Mouse (Mus musculus) left cerebral cortex, postnatal 36 days (tissue): ENCODE results near the gene Irgc1. TPM values are rescaled to one million over a fixed set of nuclear protein-coding genes. Genes with fewer than 3 reads are reported as not detected.
"Not testable (repeated sequence)": the region's sequence is repeated elsewhere in the genome, so short reads cannot be mapped to it uniquely, and the experiment has no call there.

Experiments
- DNase-seq, 2 experiments: peaks; one replicate each; pipeline ENCODE4 v3.0.0; 2021 to 2022; ENCODE audit warnings: low spot score in 2 of 2, mixed read lengths in 1 of 2
- intact Hi-C: fragments of 180-260 bp; cut with DNase I; formaldehyde crosslinking; loops from one replicate; pipeline ENCODE4 v1.15.1; 2025
- total RNA-seq, 2 experiments: library from RNA; stranded (reverse); gene quantifications; 2 replicates each; pipeline ENCODE4 v1.2.3; 2021

The Irgc1 gene
- total RNA-seq, 2 experiments from 2014 or later: 0.42 to 0.72 TPM

GRCm38 (mm10) chr7:24415261-24415660 is 36.8 kb downstream of the Irgc1 start:
- no peak for DNase-seq
- intact Hi-C loops: no loop called here

- no peak for DNase-seq
- intact Hi-C loops: no loop called here
These were observed 38.5 kb downstream of the Irgc1 start for GRCm38 (mm10) chr7:24413630-24414029.

GRCm38 (mm10) chr7:24410831-24411230 is 41.3 kb downstream of the Irgc1 start:
- no peak for DNase-seq
- intact Hi-C loops: no loop called here

GRCm38 (mm10) chr7:24410123-24410522 is 42.0 kb downstream of the Irgc1 start:
- intact Hi-C loops: no loop called here
- DNase-seq: no peak

- intact Hi-C loops: no loop called here
These were observed 43.9 kb downstream of the Irgc1 start for GRCm38 (mm10) chr7:24408186-24408585.

GRCm38 (mm10) chr7:24406528-24407344 is 45.4 kb downstream of the Irgc1 start:
- DNase-seq: peak; percentile 42 to 57
- intact Hi-C loops: no loop called here

More at GRCm38 (mm10) chr7:24408186-24408585, 43.9 kb downstream of the Irgc1 start:
- DNase-seq: no peak

GRCm38 (mm10) chr7:24405649-24406048 is 46.4 kb downstream of the Irgc1 start:
- DNase-seq: no peak
- intact Hi-C loops: no loop called here

- intact Hi-C loops: no loop called here
- no peak for DNase-seq
These were observed 49.2 kb downstream of the Irgc1 start for GRCm38 (mm10) chr7:24402851-24403250.

- DNase-seq, intact Hi-C loops: not testable (repeated sequence)
These were observed 51.6 kb downstream of the Irgc1 start for GRCm38 (mm10) chr7:24400489-24400888.

- intact Hi-C loops: no loop called here
- no peak for DNase-seq
These were observed 52.0 kb downstream of the Irgc1 start for GRCm38 (mm10) chr7:24400082-24400452.

GRCm38 (mm10) chr7:24399256-24400081 is 52.6 kb downstream of the Irgc1 start, which contains the start of gene Smg9:
TSS of gene Smg9 (plus strand) at chr7:24399619.
- intact Hi-C loops: no loop called here

GRCm38 (mm10) chr7:24398364-24398913 is 53.7 kb downstream of the Irgc1 start:
- intact Hi-C loops: no loop called here
- no peak for DNase-seq

More at GRCm38 (mm10) chr7:24399256-24400081, 52.6 kb downstream of the Irgc1 start, which contains the start of gene Smg9:
- peak; percentile 96 to 97 for DNase-seq

- DNase-seq: no peak
- intact Hi-C loops: no loop called here
These were observed 55.3 kb downstream of the Irgc1 start for GRCm38 (mm10) chr7:24396832-24397231.

- intact Hi-C loops: no loop called here
These were observed 57.5 kb downstream of the Irgc1 start for GRCm38 (mm10) chr7:24394475-24395161.

GRCm38 (mm10) chr7:24394054-24394453 is 58.0 kb downstream of the Irgc1 start:
- intact Hi-C loops: no loop called here
- DNase-seq: no peak

More at GRCm38 (mm10) chr7:24394475-24395161, 57.5 kb downstream of the Irgc1 start:
- no peak for DNase-seq

GRCm38 (mm10) chr7:24391687-24392086 is 60.4 kb downstream of the Irgc1 start:
- no peak for DNase-seq
- intact Hi-C loops: no loop called here

GRCm38 (mm10) chr7:24391077-24391476 is 61.0 kb downstream of the Irgc1 start:
- intact Hi-C loops: no loop called here
- DNase-seq: no peak

GRCm38 (mm10) chr7:24390512-24390911 is 61.6 kb downstream of the Irgc1 start:
- intact Hi-C loops: no loop called here
- no peak for DNase-seq

- intact Hi-C loops: no loop called here
- no peak for DNase-seq
These were observed 62.4 kb downstream of the Irgc1 start for GRCm38 (mm10) chr7:24389516-24390187.
